8 mouse cellular contexts compared by ENCODE assay signal in the genomic region with DNA sequence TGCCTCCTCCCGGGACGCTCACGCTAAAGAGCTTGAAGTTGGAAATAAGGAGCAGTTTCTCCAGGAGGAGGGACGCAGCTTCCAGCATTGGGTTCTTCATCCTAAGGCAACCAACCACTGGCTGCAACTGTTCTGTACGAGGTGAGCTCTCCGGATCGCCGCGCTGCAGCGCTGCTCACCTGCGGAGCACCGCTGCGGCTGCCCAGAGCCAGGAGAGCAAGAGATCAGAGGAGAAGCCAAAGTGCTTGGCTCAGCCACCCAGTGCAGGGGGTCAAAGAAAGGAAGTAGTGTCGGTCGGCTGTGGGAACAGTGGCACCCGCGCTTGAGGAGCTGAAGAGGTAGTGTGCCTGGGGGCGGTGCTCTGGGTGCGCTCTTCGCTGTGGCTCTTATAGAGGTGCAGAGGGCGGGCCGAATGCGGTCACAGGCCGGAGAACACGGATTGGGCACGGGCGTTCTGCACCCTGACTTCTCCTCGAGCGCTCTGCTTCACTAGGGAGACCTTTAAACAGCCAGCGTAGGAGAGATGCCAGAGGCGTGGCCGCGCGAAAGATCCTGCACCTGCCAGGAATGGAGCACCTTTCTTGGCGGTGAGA. TPM values are rescaled to one million over a fixed set of nuclear protein-coding genes. Genes with fewer than 3 reads are reported as not detected.
DNase-seq lines count a peak whose midpoint lies in the region; TF ChIP-seq lines count a peak whose summit lies in the region.

A gene (minus strand): TSS at position 361 of the 593 bp plus-strand sequence.

- no peak for TF ChIP-seq POLR2A in cortical plate, adult 2 months (IDR thresholded peaks at IDR 0.05; ENCODE audit: extremely low read depth, insufficient read depth, low read length)

- no peak for TF ChIP-seq CTCF in gastrocnemius, adult 2 months (IDR thresholded peaks at IDR 0.05)
- TF ChIP-seq CTCF in cortical plate, adult 2 months (IDR thresholded peaks at IDR 0.05; ENCODE audit: extremely low read depth, insufficient read depth, low read length) = no peak

- intact Hi-C loops in gastrocnemius, adult 2 months (cut with DNase I) = no loop called here
- intact Hi-C loops in gastrocnemius, postnatal 36 days (cut with DNase I) = no loop called here

- H3K9me3 ChIP-seq in midbrain, embryonic 10.5 days (replicated peaks) = no peaks in the 10 kb centered on the region

- peak; percentile 16 for DNase-seq in gastrocnemius, adult 2 months
- DNase-seq in gastrocnemius, postnatal 36 days = no peak
- peak; percentile 8 for DNase-seq in heart, postnatal 4 days
- peak; percentile 33 for DNase-seq in large intestine, adult 2 months (ENCODE audit: low read depth, low spot score)
- peak; percentile 44 for DNase-seq in midbrain, embryonic 10.5 days (ENCODE audit: low spot score)
- no peak for DNase-seq in spleen, adult 12 weeks (ENCODE audit: low spot score)
- DNase-seq in left cerebral cortex, adult 11 months (ENCODE audit: low spot score) = no peak

- no peaks in the 10 kb centered on the region for H3K4me1 ChIP-seq in cortical plate, adult 2 months (ENCODE audit: control insufficient read depth, insufficient read depth, low read length)
- H3K4me1 ChIP-seq in midbrain, embryonic 10.5 days = peaks cover 16% of the 10 kb centered on the region

- no peaks in the 10 kb centered on the region for H3K36me3 ChIP-seq in midbrain, embryonic 10.5 days

- WGBS in large intestine, adult 2 months = 2% methylated on average over 35 of the region's 35 CpGs
- under 1% methylated on average over 35 of the region's 35 CpGs for WGBS in midbrain, embryonic 10.5 days

- peaks cover 43% of the 10 kb centered on the region for H3K27me3 ChIP-seq in midbrain, embryonic 10.5 days (ENCODE audit: low read depth, poor library complexity, severe bottlenecking)

- H3K4me3 ChIP-seq in gastrocnemius, adult 2 months = peak within 1 kb of the TSS; percentile 62
- H3K4me3 ChIP-seq in cortical plate, adult 2 months (ENCODE audit: insufficient read depth, low read length) = peak within 1 kb of the TSS; percentile 24
- H3K4me3 ChIP-seq in midbrain, embryonic 10.5 days = peak within 1 kb of the TSS; percentile 63

- H3K27ac ChIP-seq in gastrocnemius, adult 2 months = no peak within 1 kb of the TSS
- no peak within 1 kb of the TSS for H3K27ac ChIP-seq in cortical plate, adult 2 months (ENCODE audit: insufficient read depth, low read length)
- no peak within 1 kb of the TSS for H3K27ac ChIP-seq in midbrain, embryonic 10.5 days (replicated peaks)

RNA-seq across cellular contexts. Expression of the gene that starts here (rescaled TPM):
- total RNA-seq in gastrocnemius, adult 2 months (2021) = under 1 TPM in 1 of 2 experiments, not detected in 1; 0.05 TPM
- not detected for total RNA-seq in gastrocnemius, postnatal 36 days (2021)
- 0.04 and 0.08 TPM in 2 replicates for polyA plus RNA-seq in cortical plate, adult 2 months (2012; rRNA removed)
- total RNA-seq in heart, postnatal 4 days (2021) = under 1 TPM; 0.16 to 0.19 TPM
- polyA plus RNA-seq in large intestine, adult 2 months (2012; rRNA removed) = 2.8 and 5.0 TPM in 2 replicates
- polyA plus RNA-seq in midbrain, embryonic 10.5 days (2016; fragmentation: Nextera tagmentation; extraction: Ambion mirVana) = not detected in 2 replicates

Comparison
In these comparisons a context has a peak if more than half of its experiments do, and no peak if none do; other contexts are left out.
1. Peak in DNase-seq and H3K4me3 ChIP-seq in gastrocnemius, adult 2 months; RNA of the gene not detected or under 1 TPM.
2. Peak in DNase-seq in heart, postnatal 4 days; RNA of the gene not detected or under 1 TPM.
3. Peak in DNase-seq and H3K4me3 ChIP-seq in midbrain, embryonic 10.5 days; RNA of the gene not detected or under 1 TPM.